Mouse (Mus musculus) forebrain, postnatal 0 days (tissue): ENCODE data around the gene Cldn2. TPM values are rescaled to one million over a fixed set of nuclear protein-coding genes. Genes with fewer than 3 reads are reported as not detected.

Experiments
- ATAC-seq: fragments of 200-750 bp; cut with Nextera tagmentation; 2 replicates; pipeline ENCODE4 v1.8.0; 2017; ENCODE audit warnings: mild to moderate bottlenecking, moderate library complexity
- DNase-seq: peaks from one replicate; pipeline ENCODE4 v3.0.0-alpha.2; 2015
- H3K27ac ChIP-seq: fragments of 300-500 bp; sonication (generic); 2 replicates; pipeline ENCODE4 v1.5.1; 2014; ENCODE audit warnings: low read depth, mild to moderate bottlenecking, antibody characterized with exemption, low read length, moderate library complexity, mixed read lengths
- H3K27me3 ChIP-seq: fragments of 300-500 bp; sonication (generic); 2 replicates; pipeline ENCODE4 v1.6.1; 2014; ENCODE audit warnings: mild to moderate bottlenecking, low read length, mixed read lengths; ENCODE audit not compliant: insufficient read depth
- H3K36me3 ChIP-seq: fragments of 300-500 bp; sonication (generic); 2 replicates; pipeline ENCODE4 v1.6.1; 2014; ENCODE audit warnings: mild to moderate bottlenecking, moderate library complexity; ENCODE audit not compliant: insufficient read depth
- H3K4me1 ChIP-seq: fragments of 300-500 bp; sonication (generic); 2 replicates; pipeline ENCODE4 v1.6.1; 2014; ENCODE audit warnings: antibody characterized with exemption; ENCODE audit not compliant: insufficient read depth
- H3K4me2 ChIP-seq: fragments of 300-500 bp; sonication (generic); 2 replicates; pipeline ENCODE4 v1.6.1; 2014; ENCODE audit warnings: low read depth, mild to moderate bottlenecking, moderate library complexity
- H3K4me3 ChIP-seq: fragments of 300-500 bp; sonication (generic); 2 replicates; pipeline ENCODE4 v1.5.1; 2014; ENCODE audit warnings: low read depth, low read length, mixed read lengths
- H3K9ac ChIP-seq: fragments of 300-500 bp; sonication (generic); 2 replicates; pipeline ENCODE4 v1.6.1; 2014; ENCODE audit warnings: mild to moderate bottlenecking
- H3K9me3 ChIP-seq: fragments of 300-500 bp; sonication (generic); 2 replicates; pipeline ENCODE4 v1.6.1; 2016; ENCODE audit warnings: low read length
- CTCF ChIP-seq: sonication (generic); IDR thresholded peaks from 2 replicates; pipeline ENCODE4 v1.5.1; 2016; ENCODE audit warnings: antibody characterized with exemption, control low read depth, low read depth
- WGBS: fragments of 180-500 bp; shearing (Covaris S2); extraction: QIAGEN DNeasy Blood & Tissue Kit; methylation state at CpG from one replicate; pipeline ENCODE4 v1.1.7; 2014; 5-methylcytosine and 5-hydroxymethylcytosine counted together
- polyA plus RNA-seq: library from polyadenylated mRNA; unstranded; fragments of >200 nt; fragmentation: Nextera tagmentation; extraction: Ambion mirVana; gene quantifications from 2 replicates; pipeline ENCODE4 v1.2.1, GENCODE M21; 2015
- total RNA-seq: library from RNA; depleted of rRNA; stranded (reverse); fragments of >200 nt; gene quantifications from 2 replicates; pipeline ENCODE4 v1.2.3, GENCODE M21; 2014

Cldn2 gene
- total and polyA plus RNA-seq, 2 experiments from 2014 or later, result 0.71 to 2.6 TPM

DNA sequence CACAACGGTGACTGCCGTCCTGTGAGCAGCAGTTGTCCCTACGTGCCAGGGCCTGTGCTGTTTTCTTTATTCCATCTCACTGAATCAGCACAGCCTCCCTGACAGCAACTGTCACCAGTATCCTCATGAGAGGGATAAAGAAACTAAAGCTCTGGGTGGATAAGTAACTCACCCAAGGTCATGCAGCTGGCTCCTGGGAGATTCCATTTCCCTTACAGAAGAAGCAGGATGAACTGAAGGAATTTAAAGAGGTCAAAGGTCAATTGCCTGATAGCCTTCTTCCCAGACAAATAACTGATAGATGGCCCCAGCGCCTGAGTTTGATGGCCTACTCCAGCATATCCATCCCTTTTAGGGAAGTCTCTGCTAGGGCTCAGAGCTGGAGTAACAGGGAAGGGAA, 23.3 kb upstream of the Cldn2 start:
- no peak overlapping the region for H3K4me3 ChIP-seq
- no peak for TF ChIP-seq CTCF
- ATAC-seq (no peak), DNase-seq (no peak)
- no peak overlapping the region for H3K9ac ChIP-seq
- H3K4me1 ChIP-seq, result no peaks in the 10 kb centered on the region
- H3K27ac ChIP-seq, result no peak overlapping the region
- no peak overlapping the region for H3K4me2 ChIP-seq
- no peaks in the 10 kb centered on the region for H3K9me3 ChIP-seq
- H3K27me3 ChIP-seq, result no peaks in the 10 kb centered on the region
- 66% methylated on average over 4 of the region's 4 CpGs for WGBS
- H3K36me3 ChIP-seq, result no peaks in the 10 kb centered on the region

DNA sequence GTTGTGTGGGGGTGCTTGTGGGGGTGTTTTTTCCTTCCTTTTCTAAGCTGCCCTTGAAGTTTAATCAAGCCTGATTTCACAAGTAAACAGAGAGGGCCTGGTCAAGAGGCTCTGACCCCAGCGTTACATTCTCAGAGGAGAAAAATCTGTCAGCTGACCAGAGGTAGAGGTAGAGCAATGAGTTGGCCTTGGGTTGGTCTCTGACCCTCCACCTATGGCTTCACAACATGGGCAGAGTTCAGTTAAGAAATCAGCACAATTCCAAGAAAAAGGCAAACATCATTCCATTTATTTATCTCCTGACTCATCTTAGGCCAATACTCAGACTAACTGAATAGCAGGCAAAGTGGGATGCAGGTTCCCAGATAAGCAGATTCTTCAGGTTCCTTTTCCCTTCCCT, 21.7 kb upstream of the Cldn2 start:
- TF ChIP-seq CTCF, result no peak
- Histone ChIP-seq H3K36me3 (no peaks in the 10 kb centered on the region), H3K4me2 (no peak overlapping the region), H3K9ac (no peak overlapping the region), H3K4me3 (no peak overlapping the region), H3K27me3 (no peaks in the 10 kb centered on the region), H3K9me3 (no peaks in the 10 kb centered on the region), H3K27ac (no peak overlapping the region), H3K4me1 (no peaks in the 10 kb centered on the region)
- 85% methylated on average over 1 of the region's 1 CpGs for WGBS
- ATAC-seq (no peak), DNase-seq (no peak)

DNA sequence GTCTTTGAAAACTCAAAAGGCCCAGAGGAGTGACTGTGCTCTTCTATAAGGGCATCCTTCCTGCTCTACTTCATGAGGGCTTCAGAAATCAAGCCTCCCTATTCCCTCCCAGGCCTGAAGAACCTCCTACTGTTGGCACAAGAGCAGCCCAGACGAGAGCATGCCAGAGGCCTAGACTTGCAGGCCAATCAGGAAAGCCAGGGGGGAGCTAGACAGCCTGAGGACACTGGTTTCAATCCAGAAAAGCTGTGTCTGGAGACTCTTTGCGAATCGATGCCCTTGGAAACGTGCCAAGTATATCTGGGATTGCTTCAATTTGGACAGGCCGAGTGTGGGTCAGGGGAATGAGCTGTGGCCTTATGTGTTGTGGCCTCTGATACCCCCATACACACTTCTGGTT, 21.2 kb upstream of the Cldn2 start:
- WGBS, result 60% methylated on average over 5 of the region's 5 CpGs
- Histone ChIP-seq H3K4me2 (no peak overlapping the region), H3K27ac (no peak overlapping the region), H3K9me3 (no peaks in the 10 kb centered on the region), H3K4me1 (no peaks in the 10 kb centered on the region), H3K4me3 (no peak overlapping the region), H3K36me3 (no peaks in the 10 kb centered on the region), H3K9ac (no peak overlapping the region), H3K27me3 (no peaks in the 10 kb centered on the region)
- ATAC-seq, result no peak
- DNase-seq, result no peak
- no peak for TF ChIP-seq CTCF

DNA sequence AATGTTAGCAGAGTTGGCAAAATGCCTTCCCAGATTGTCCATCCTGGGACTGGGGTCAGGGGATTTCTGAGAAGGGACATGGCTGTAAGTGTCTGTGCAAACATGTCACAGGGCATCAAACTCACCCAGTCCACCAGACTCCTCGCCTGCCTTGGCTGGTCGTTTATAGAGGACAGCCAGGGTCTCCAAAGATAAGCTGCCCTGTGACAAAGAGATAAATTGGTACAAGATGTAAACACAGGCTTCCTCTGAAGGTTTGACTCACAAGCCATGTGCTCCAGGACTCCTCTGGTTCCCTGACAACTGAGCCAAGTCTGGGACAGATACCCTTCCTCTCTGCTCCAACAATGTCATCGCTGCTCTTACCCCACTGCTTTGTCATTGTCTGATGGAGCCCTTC, 19.6 kb upstream of the Cldn2 start:
- no peak for TF ChIP-seq CTCF
- WGBS, result 71% methylated on average over 3 of the region's 3 CpGs
- no peaks in the 10 kb centered on the region for H3K4me1 ChIP-seq

DNA sequence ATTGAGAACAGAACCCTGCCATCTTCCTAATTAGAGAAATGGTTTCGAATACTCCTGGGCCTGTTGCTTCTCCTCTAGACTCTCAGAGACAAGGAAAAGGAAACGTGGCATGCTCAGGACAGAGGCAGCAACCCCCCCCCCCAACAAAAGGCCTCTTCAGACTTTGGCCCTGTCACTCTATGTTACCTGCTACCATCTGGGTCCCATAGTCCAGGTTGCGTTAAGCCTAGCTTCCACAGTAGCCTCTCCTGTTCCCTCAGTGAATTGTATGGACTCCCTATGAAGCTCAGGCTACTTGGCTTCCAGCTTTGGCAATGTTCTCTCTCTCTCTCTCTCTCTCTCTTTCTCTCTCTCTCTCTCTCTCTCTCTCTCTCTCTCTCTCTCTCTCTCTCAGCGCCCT, 19.1 kb upstream of the Cldn2 start:
- no peak for ATAC-seq
- WGBS, result 80% methylated on average over 4 of the region's 4 CpGs
- no peak for TF ChIP-seq CTCF

More for the DNA sequence above, 19.6 kb upstream of the Cldn2 start:
- no peak overlapping the region for H3K4me3 ChIP-seq
- H3K9ac ChIP-seq, result no peak overlapping the region
- H3K9me3 ChIP-seq, result no peaks in the 10 kb centered on the region
- ATAC-seq (no peak), DNase-seq (no peak)
- H3K4me2 ChIP-seq, result no peak overlapping the region
- no peaks in the 10 kb centered on the region for H3K36me3 ChIP-seq
- no peak overlapping the region for H3K27ac ChIP-seq
- no peaks in the 10 kb centered on the region for H3K27me3 ChIP-seq

DNA sequence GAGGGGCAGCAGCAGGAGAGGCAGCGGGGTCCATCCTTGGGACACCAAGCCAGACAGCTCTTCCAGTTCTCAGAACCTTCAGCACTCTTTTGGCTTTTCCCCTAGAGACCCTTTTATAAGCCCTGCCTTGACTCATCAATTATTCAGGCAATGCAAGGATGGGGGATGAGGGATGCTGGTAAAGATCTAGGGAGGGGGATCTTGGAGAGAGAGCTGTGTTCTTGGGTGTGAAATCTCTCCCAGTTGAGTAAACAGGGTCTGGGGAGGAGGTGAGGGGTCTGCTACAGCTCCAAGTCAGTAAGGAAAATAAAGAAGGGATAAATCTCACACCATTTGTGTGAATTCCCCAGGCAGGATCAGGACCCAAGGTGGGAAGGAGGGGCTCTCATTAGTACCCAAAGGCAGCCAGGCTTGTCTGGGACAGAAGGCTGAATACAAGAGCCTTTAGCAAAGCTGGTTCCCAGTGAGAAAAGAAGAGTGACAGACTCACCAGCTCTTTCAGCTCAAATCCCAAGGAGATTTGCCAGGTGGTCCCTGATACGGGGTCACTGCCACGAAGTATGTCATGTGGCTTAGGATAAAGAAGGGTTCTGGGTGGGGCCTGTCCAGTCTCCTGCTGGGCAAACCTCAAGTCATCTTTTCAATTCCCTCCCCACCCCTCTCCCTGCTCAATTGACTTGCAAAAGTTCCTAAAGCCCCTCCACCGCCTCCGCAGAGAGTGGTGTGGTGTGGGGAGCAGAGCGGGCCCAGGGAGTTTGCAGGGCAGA, 18.2 kb upstream of the Cldn2 start, which contains the start of gene Ripply1:
TSS of gene Ripply1 (minus strand) at position 76 of the 767 bp plus-strand sequence.
- no peak for ATAC-seq
- Histone ChIP-seq H3K4me3 (no peak within 1 kb of the TSS), H3K4me1 (no peaks in the 10 kb centered on the region), H3K27ac (no peak within 1 kb of the TSS), H3K9me3 (no peaks in the 10 kb centered on the region), H3K27me3 (no peaks in the 10 kb centered on the region), H3K36me3 (no peaks in the 10 kb centered on the region), H3K4me2 (no peak within 1 kb of the TSS), H3K9ac (no peak within 1 kb of the TSS)
- TF ChIP-seq CTCF, result no peak
- no peak for DNase-seq
- WGBS, result 40% methylated on average over 6 of the region's 6 CpGs

More for the DNA sequence above, 19.1 kb upstream of the Cldn2 start:
- Histone ChIP-seq H3K36me3 (no peaks in the 10 kb centered on the region), H3K4me2 (no peak overlapping the region), H3K9ac (no peak overlapping the region), H3K9me3 (no peaks in the 10 kb centered on the region), H3K4me3 (no peak overlapping the region), H3K4me1 (no peaks in the 10 kb centered on the region), H3K27ac (no peak overlapping the region), H3K27me3 (no peaks in the 10 kb centered on the region)
- no peak for DNase-seq

DNA sequence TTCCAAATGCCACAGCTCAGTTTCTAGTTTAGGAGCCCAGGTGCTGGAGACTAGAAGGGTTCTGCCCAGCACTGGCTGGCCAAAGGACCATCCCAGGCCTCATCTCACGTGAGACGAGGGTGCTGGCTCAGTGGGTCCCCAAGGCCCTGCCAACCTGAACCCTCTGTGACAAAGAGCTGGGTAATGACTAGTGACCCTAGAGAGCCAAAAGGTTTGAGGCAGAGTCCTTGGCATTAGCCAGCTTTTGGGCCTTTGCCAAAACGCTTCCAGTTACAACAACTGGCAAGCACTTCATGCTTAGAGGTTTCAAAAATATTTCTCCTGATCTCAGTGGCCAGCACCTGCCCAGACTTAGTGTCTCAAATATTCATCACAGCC, 17.6 kb upstream of the Cldn2 start:
- DNase-seq (no peak), ATAC-seq (no peak)
- Histone ChIP-seq H3K4me3 (no peak overlapping the region), H3K4me2 (no peak overlapping the region), H3K27me3 (no peaks in the 10 kb centered on the region), H3K4me1 (no peaks in the 10 kb centered on the region), H3K36me3 (no peaks in the 10 kb centered on the region), H3K9ac (no peak overlapping the region), H3K9me3 (no peaks in the 10 kb centered on the region), H3K27ac (no peak overlapping the region)
- 42% methylated on average over 3 of the region's 3 CpGs for WGBS
- no peak for TF ChIP-seq CTCF
